Mouse (Mus musculus) cerebellum, adult 8-10 months (tissue): ENCODE data around the gene Cpne1.

Experiments used
- DNase-seq: peaks from one replicate; pipeline ENCODE4 v3.0.0; 2022

Cpne1 gene

GRCm38 (mm10) chr2:156079183-156079560, 32.6 kb downstream of the Cpne1 start:
- DNase-seq, result no peak

DNA sequence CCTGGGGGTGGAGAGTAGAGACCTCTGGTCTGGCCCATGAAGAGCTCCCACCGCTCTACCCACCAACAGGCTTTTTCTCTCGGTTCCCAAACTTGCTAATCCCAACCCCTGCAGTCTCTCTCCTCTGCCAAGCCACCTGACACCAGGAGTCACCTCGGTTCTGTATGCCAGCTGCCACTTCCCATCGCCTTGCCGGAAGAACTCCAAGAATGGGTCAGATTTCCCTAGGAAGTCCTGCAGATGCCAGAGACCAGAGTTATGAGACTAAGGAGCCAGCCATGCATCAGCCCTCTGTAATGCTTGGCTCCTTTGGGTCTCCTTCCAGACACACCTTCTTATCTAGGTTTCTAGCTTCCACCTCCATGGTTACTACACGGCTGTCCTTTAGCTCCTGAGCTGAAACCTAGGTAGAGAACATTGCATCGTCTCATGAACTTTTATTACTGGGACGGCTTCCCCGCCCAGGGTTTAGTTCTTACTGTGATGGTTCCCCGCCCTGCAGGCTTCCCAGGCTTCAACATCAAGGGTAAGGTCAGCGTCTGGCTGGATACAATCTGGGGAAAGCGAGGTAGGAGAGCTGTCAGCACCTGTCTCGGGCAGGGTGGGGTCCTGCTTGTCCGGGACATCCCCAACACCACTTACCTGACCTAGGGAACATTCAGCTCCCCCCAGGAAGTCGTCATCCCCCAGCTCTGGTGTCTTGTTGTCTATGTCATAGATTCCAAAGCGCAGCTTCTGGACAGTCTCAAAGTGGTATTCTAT, 33.2 kb downstream of the Cpne1 start:
- DNase-seq, result no peak

GRCm38 (mm10) chr2:156077461-156077860, 34.3 kb downstream of the Cpne1 start:
- DNase-seq, result no peak

DNA sequence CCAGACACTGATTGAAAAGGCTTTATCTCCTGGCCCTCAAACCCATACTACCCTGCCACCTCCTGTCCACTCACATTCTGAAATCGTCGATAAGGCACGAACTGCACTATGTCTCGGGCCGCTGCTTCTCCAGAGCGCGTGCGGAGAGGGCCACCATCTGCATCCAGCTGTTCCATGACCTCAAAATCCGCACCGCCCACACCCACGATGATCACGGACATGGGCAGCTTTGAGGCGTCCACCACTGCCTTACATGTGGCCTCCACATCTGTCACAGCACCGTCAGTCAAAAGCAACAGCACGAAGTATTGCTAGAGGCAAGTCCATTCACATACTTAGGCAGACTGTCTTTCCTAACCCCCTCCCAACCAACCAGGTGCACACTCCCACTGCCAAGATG, 38.0 kb downstream of the Cpne1 start:
- no peak for DNase-seq

DNA sequence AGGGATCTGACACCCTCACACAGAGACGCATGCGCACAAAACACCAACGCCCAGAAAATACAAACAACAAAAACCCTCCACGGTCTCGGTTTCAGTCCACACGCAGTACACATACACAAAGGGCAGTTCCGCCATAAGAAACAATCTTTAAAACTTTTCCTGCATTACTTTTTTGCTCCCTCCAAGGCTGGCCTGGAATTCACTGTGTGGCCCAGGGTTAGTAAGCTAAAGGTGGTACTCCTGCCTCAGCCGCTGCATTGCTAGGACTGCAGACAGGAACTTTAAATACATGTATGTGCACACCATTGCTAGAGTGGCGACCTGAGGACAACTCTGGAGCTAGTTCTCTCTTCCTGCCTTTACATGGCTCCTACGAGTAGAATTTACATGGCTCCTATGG, 40.5 kb downstream of the Cpne1 start:
- no peak for DNase-seq

DNA sequence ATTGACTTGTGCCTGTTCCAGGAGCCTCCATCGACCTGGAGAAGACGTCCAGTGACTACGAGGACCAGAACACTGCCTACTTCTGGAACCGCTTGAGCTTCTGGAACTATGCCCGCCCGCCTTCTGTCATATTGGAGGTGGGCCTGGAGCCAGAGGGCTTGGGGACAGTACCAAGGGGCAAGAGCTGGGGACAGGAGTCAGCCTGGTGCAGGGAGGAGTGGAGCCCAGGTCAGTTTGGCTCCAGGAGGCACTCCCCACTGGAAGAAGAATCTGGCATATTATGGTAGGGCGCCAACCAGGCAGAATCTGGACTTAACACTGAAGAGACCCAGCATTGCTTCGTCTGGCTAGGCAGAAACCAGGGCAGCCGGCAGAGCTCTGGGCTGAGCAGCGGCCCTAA, 43.8 kb downstream of the Cpne1 start:
- DNase-seq, result peak; percentile 69

GRCm38 (mm10) chr2:156066126-156066525, 45.6 kb downstream of the Cpne1 start:
- no peak for DNase-seq

DNA sequence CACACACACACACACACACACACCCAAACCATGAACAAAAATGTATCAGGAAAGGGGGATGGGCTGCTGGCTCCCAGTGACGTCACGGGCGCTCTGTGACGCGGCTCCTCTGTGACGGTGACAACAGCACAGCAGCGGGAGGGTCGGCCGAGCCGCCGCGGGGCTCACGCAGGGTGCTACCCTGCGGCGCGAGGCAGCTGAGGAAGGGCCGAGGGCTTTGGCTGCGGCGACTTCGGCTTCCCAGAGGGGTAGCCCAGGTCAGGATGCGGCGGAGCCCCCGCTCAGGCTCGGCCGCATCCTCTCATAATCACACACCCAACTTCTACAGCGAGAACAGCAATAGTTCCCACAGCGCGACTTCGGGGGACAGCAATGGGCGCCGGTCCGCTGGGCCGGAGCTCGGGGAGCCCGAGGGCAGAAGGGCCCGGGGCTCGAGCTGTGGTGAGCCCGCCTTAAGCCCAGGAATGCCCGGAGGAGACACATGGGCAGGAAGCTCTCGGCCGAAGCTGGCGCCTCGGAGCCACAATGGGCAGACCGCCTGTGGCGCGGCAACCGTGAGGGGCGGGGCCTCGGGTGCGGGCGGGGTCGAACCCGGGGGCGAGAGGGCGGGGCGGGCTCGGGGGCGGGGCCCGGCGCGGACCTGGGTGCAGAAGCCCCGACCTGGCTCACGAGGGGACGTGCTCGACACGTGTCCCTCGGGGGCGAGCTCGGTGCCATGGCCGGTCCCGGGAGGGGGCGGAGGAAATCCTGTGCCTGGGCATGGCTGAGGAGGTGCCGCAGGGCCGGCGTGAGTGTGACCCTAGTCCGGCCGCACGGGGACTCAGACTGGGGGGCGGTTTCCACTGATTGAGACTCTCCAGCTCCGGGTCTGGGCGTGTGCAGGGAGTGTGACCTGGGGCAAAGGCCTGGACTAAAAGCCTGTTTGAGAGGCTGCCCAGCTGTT, 46.4 kb downstream of the Cpne1 start, which contains the start of gene Spag4:
TSS of gene Spag4 (plus strand) at position 77 of the 943 bp plus-strand sequence.
- peak; percentile 61 for DNase-seq

DNA sequence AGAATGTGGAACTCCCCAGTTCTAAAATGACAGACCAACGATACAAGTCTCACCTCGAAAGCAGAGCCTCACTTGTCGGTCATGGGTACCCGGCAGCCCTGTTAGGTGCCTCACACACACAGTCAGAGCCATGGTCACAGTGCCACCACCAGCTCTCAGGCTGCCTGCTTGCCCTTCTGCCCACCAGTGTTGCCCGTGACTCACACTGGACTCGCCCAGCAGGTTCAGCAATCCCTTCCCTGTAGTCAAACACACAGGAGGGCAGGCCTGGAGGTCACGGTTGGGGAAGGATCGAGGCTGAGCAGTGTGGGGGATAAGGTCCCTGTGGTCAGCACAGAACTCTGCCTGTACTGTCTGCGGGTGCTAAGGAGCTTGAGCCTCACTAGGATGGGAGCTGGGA, 58.9 kb downstream of the Cpne1 start, which contains the start of gene Fer1l4:
TSS of gene Fer1l4 (minus strand) at position 132 of the 400 bp plus-strand sequence.
- DNase-seq, result no peak

- no peak for DNase-seq
Observed at GRCm38 (mm10) chr2:156047929-156048328, 63.8 kb downstream of the Cpne1 start.

DNA sequence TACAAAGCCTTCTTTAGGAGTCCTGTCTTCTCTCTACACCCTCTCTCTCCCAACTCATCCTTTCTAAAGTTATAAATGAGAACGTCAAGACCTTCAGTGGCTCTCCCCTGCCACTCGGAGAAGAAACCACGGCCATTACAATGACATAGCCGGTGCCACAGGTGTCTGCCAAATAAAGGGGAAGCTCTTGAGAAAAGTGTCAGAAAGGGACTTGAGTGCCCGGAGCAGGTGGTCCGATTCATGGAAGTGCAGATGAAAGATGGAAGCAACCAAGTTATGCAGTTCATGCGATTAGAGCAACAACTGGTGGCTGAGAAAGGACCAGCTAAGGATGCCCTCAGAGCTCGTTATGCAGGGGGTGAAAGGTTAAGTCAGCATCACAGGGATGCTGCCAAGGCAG, 68.9 kb downstream of the Cpne1 start:
- no peak for DNase-seq

DNA sequence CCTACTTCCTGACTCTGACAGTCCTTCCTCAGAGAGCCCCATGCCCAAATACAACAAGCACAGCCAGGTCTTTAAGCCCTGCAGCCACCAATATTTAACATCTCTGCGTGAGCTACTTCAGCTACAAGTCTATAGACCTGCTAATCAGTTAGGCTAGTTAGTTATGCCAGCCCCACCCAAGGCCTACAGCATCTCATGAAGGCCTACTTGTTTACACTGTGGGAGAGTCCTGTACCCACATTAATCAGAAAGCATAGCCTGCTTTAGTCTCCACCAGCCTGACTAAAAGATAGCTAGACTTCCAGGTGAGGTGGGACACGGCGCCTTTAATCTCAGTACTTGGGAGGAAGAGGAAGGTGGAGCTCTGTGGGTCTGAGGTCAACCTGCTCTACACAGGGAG, 72.4 kb downstream of the Cpne1 start:
- no peak for DNase-seq

DNA sequence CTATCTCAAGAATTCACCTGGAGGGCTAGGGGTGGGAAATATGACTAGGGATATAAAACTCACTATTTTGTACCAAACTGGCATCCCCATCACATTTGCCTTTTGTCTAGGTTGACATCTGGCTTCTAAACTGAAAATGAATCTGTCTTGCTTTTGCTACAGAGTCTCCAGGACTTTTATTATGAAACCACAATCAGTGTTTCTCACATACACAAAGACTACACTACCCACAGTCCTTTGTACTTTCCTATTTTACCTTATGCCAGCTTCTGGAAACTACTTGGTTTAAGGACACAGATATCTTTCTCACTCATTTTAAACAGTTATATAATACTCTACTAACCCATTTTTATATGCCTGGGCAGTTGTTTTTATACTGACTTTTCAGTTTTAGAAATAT, 86.3 kb downstream of the Cpne1 start:
- DNase-seq, result no peak
